Mouse (Mus musculus) thymus, postnatal 4 days (tissue): ENCODE results near the gene Cul5.

Source experiments
- DNase-seq: peaks from one replicate; pipeline ENCODE4 v3.0.0; 2021

The Cul5 gene

DNA sequence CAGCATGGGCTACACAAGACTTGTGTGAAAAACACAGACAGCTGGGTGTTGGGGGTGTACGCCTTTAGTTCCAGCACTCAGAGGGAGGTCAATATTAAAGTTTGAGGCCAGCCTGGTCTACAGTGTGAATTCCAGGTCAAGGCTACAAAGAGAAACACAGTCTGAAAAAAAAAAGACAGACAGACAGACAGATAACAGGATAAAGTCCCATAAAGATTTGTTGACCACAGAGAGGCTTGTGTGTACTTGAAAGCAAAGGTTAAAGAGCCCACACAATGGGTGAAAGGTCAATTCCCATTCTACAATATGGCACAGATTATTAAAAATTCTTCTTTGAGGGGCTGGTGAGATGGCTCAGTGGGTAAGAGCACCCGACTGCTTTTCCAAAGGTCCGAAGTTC, 62.6 kb downstream of the Cul5 start:
- no peak for DNase-seq

DNA sequence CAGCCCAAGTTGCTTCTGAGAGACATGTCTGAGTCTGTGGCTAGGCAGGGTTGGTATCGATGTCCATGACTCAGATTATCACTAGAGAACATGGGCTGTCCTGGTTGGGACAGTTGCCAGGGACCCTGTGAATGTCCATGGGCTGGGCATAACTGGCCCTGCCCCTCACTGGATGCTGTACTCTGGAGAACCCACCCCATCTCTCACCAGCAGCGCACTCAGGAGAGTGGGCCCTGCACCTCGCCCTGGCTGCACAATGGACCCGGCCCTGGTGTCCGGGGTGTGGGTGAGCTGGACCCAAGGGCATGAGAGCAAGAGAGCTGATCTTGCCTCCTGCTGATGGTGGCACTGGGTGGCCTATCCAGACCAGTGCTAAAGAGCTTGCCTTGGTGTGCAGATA, 64.9 kb downstream of the Cul5 start:
- no peak for DNase-seq

DNA sequence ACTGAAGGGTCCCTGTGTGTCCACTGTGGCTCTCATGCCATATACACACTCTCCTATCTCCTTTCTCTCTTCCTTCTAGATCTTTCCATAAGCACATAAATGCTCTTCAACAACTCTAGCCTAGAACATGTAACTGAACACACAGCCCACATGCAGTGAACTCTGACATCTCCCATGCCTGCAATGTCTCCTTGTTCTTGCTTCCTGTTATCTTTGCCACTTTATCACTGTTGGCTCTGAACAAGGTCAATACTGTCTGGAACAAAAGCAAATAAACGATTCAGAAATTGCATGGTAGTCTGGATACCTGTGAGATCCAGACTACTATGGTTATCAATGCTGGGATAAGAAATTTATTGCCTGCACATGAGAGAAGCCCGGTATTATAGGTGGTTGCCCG, 66.0 kb downstream of the Cul5 start:
- DNase-seq, result no peak

DNA sequence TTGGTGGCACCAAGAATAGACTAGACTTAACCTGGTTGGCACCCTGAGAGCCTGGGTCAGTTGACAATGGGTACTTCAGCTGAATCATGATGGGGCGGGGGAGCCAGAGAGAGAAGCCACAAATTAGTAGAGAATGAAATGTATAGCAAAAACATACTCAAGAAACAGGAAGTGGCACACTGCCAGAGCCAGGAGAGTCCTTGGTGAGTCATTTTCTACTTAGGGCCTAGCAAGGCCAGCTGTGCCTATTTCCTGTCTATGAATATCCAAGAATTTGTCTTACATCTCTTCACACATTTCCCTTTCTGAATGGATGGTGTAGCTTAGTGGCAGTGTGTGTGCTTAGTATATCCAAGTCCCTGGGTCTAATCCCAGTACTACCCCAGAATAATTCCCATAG, 66.4 kb downstream of the Cul5 start:
- peak; percentile 18 for DNase-seq

DNA sequence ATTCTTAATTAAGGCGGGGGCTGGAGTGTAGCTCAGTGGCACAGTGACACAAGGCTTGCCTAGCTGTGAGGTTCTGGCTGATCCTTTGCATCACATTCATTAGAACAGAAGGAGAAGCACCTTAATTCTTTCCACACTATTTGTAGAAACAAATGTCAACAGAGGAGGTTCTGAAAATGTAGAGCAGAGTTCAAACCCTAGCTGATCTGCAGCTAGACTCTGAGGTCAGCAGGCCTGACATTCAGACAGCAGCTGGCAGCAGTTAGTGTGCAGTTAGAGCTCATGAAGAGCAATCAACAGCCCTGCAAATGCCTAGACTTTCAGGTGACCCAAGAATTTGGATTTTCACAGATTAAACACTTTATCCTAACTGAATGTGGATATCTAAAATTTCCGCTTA, 68.3 kb downstream of the Cul5 start:
- no peak for DNase-seq

DNA sequence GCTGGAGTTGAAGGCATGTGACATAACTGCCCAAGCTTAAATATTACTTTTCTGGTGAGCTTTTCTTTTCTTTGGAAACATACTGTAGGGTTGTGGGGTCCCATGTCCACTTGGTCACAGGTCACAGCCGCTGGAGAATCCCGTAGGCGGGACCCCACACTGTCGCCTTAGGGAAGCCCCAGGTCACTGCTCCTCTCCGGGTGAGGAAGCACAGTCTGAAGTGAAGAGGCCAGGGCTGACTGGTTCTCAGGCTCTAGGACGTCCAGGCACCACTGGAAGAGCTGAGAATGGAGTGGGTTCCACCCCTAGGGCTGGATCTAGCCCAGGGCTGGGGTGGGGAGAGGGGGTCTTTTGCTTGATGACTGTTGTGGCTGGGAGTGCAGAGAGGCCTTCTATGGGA, 71.2 kb downstream of the Cul5 start:
- DNase-seq, result no peak

DNA sequence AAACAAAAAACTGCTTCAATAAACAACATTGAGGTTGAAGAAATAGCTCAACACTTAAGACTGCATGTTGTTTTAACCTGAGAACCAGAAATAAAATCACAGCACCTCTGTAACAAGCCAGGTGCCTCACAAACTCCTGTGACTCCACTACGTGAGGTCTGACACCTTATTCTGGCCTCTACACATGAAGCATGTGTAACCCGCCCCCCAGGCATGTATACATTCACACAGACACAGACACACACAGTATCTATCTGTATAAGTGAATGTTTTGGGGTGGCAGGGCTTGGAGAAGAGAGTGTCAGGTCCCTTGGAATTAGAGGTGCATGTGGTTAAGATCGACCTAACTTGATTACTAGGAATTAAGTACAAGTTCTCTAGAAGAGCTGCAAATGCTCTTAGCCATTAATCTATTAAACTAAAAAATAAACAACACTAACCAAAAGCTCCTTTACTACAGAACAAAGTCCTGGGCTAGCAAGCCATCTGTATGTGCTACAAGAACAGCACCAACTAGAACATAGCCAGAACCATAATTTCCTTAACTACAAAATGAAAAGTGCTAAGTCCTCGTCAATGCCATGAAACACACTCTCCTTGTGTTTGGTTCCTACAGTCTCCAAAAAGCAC, 72.7 kb downstream of the Cul5 start:
- no peak for DNase-seq

DNA sequence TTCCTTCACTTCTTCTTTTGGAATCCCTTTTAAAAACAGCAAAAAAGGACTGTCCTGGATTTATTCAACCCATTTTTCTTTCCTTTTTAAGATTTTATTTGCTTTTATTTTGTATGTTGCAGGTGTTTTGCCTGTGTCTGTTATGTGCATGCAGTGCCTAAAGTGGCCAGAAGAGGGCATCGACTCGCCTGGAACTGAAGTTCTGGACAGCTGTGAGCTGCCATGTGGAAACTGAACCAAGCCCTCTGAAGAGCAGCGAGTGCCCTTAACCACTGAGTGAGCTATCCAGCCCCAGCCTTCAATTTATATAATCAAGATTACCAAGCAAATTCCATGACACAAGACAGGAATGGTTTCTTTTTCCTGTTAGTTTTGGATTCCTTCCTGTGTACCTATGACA, 75.0 kb downstream of the Cul5 start:
- DNase-seq, result peak; percentile 88

DNA sequence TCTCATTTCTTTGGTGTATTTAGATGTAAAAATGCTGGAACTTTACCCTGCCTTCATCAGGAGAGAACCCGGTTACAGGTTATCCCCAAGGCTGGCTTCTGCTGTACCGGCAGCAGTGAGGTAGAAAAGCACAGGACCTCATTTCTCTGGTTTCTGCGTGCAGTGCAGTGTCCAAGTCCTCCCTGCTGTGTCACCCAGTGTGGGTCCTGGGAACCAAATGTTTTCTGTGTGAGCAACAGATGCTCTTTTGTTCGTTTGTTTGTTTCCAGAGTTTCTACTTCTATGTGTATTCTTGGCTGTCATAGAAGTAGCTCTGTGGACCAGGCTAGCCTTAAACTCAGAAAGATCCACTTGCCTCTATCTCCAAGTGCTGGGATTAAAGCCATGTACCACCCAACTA, 87.9 kb downstream of the Cul5 start:
- no peak for DNase-seq

DNA sequence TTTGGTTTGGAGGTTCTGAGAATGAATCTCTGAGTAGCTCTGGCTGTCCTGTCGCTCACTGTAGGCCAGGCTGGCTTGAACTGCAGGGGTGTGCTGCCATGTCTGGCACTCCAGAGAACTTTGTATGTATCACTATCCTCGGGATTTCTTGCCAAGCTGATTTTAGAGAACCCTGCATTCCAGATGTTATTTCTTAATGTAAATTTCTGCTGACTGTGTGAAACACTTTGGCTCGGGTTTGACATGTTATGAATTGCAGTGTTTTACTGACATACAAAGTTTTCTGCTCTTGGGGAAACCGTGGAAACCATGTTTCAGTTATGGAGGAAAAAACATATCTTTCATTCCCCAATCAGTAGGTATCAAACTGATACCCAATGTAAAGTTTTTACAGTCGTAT, 94.1 kb downstream of the Cul5 start:
- DNase-seq, result no peak

DNA sequence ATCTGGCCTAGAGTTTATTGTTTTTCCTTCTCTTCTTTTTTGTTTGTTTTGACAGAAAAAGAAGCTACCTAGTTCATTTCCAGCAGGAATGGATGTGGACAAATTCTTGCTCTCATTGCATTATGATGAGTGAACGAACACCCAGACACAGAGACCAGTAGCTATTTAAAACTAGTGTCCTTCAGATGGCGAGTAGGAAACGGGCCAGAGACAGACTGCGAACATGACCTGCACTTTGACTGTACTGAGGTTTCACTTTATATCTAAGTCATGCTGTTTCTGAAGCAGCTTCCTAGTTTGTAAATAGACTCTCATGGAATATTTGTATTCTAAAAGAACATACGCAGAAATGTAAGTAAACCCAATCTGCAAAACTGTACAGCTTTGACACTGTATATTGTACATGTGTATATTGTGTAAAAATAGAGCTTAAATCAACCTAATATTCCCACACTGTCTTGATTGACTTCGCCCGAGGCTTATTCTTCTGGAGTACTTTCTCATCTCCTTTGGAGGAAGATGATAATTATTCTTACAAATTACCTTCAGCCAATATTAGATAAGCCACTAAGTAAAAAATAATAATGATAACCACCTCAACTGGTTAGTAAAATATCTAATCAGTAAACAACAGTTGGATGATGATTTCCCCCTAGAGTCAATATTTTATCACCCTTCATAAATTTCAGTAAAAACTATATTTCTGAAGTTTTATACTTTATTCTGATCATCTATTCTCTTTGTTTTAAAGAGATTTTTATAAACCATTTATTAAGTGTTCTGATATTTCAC, 97.1 kb downstream of the Cul5 start:
- no peak for DNase-seq

DNA sequence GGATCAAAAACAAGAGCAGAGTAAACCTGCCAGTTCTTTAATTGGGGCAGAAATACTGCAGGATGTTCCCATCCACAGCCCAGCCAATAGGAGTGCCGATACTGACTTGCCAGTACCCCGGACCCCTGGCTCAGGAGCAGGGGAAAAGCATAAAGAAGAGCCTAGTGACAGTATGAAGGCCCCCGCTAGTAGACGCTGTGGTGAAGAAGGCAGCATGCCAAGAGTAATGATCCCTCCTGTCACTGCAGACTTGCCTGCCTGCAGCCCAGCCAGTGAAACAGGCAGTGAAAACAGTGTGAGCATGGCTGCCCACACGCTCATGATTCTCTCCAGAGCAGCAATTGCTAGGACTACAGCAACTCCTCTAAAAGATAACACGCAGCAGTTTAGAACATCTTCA, 99.2 kb downstream of the Cul5 start:
- no peak for DNase-seq
